Mouse (Mus musculus) bone marrow, adult 2 months (tissue): ENCODE data around the gene Bcas2.
"Not testable (repeated sequence)": the region's sequence is repeated elsewhere in the genome, so short reads cannot be mapped to it uniquely, and the experiment has no call there.

Experiments used
- CTCF ChIP-seq: fragments of 200-500 bp; IDR thresholded peaks from 2 replicates; pipeline ENCODE4 v1.5.1; 2011; ENCODE audit warnings: low read length, control low read depth; ENCODE audit not compliant: control insufficient read depth, insufficient read depth
- POLR2A ChIP-seq: fragments of 200-500 bp; IDR thresholded peaks from 2 replicates; pipeline ENCODE4 v1.6.1; 2011; ENCODE audit warnings: low read depth, mild to moderate bottlenecking, control low read depth, low read length, borderline replicate concordance; ENCODE audit not compliant: control insufficient read depth

DNA sequence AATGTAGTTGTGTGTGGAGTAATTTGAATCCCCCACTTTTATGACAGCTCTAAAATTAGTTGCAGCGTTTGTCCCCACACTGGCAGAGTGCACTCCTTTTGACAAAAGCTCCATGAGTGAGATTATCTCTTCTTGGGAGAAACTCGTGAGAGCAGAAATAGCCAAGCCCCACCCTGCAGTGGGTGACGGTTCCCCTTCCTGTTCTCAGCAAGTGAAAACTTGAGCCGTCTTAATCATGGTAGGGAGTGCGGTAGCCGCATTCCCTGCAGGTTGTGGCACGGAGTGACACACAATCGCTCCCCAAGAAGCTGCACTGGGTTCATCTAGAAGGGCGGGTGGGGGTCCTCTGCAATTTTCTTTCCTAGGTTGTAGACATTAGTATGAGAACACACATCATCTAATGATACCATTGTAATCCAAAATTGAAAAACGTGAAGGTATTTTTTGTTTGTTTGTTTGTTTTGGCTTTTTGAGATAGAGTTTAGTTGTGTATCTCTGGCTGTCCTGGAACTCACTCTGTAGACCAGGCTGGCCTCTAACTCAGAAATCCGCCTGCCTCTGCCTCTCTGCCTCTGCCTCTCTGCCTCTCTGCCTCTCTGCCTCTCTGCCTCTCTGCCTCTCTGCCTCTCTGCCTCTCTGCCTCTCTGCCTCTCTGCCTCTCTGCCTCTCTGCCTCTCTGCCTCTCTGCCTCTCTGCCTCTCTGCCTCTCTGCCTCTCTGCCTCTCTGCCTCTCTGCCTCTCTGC lies 31.2 kb upstream of the Bcas2 start:
- TF ChIP-seq POLR2A, CTCF: not testable (repeated sequence)
